Mouse (Mus musculus) embryonic facial prominence, embryonic 10.5 days (tissue): Measurements from ENCODE around the gene Plcl1. TPM values are rescaled to one million over a fixed set of nuclear protein-coding genes. Genes with fewer than 3 reads are reported as not detected.
"Not testable (repeated sequence)": the region's sequence is repeated elsewhere in the genome, so short reads cannot be mapped to it uniquely, and the experiment has no call there.

Experiments used
- DNase-seq: peaks from one replicate; pipeline ENCODE4 v3.0.0-alpha.2; 2017; ENCODE audit warnings: low spot score
- H3K27ac ChIP-seq: fragments of 300-500 bp; sonication (generic); replicated peaks from 2 replicates; pipeline ENCODE4 v1.5.1; 2016; ENCODE audit warnings: mild to moderate bottlenecking
- H3K27me3 ChIP-seq: fragments of 300-500 bp; sonication (generic); replicated peaks from 2 replicates; pipeline ENCODE4 v1.6.1; 2016; ENCODE audit warnings: low read depth, mild to moderate bottlenecking; ENCODE audit not compliant: poor library complexity, severe bottlenecking
- H3K36me3 ChIP-seq: fragments of 300-500 bp; sonication (generic); replicated peaks from 2 replicates; pipeline ENCODE4 v1.6.1; 2016; ENCODE audit warnings: mild to moderate bottlenecking, moderate library complexity
- H3K4me1 ChIP-seq: fragments of 300-500 bp; sonication (generic); 2 replicates; pipeline ENCODE4 v1.6.1; 2016
- H3K4me3 ChIP-seq: fragments of 300-500 bp; sonication (generic); 2 replicates; pipeline ENCODE4 v1.5.1; 2016; ENCODE audit warnings: mild to moderate bottlenecking, moderate library complexity
- H3K9me3 ChIP-seq: fragments of 300-500 bp; sonication (generic); 2 replicates; pipeline ENCODE4 v1.6.1; 2016; ENCODE audit warnings: mild to moderate bottlenecking
- WGBS: fragments of 180-500 bp; shearing (Covaris S2); methylation state at CpG from one replicate; pipeline ENCODE4 v1.1.7; 2016; 5-methylcytosine and 5-hydroxymethylcytosine counted together
- polyA plus RNA-seq: library from polyadenylated mRNA; unstranded; fragments of >200 nt; fragmentation: Nextera tagmentation; extraction: Ambion mirVana; gene quantifications from 2 replicates; pipeline ENCODE4 v1.2.1, GENCODE M21; 2016

Gene Plcl1
- polyA plus RNA-seq, 1 experiment from 2014 or later: 0.81 TPM

- Histone ChIP-seq H3K27ac (no peak overlapping the region), H3K4me1 (no peaks in the 10 kb centered on the region), H3K27me3 (no peaks in the 10 kb centered on the region), H3K36me3 (no peaks in the 10 kb centered on the region), H3K9me3 (no peaks in the 10 kb centered on the region), H3K4me3 (no peak overlapping the region)
- DNase-seq: no peak
- 82% methylated on average over 2 of the region's 2 CpGs for WGBS
Measured at GRCm38 (mm10) chr1:55446876-55447275, 41.2 kb downstream of the Plcl1 start.

- WGBS: 81% methylated on average over 2 of the region's 2 CpGs
- H3K36me3 ChIP-seq: no peaks in the 10 kb centered on the region
- no peaks in the 10 kb centered on the region for H3K27me3 ChIP-seq
- no peak overlapping the region for H3K4me3 ChIP-seq
- DNase-seq: no peak
- no peaks in the 10 kb centered on the region for H3K9me3 ChIP-seq
- H3K27ac ChIP-seq: no peak overlapping the region
- no peaks in the 10 kb centered on the region for H3K4me1 ChIP-seq
Measured at GRCm38 (mm10) chr1:55447661-55448060, 41.9 kb downstream of the Plcl1 start.

GRCm38 (mm10) chr1:55448104-55448503 is 42.4 kb downstream of the Plcl1 start:
- no peaks in the 10 kb centered on the region for H3K27me3 ChIP-seq
- H3K4me3 ChIP-seq: no peak overlapping the region
- H3K4me1 ChIP-seq: no peaks in the 10 kb centered on the region
- no peak overlapping the region for H3K27ac ChIP-seq
- DNase-seq: no peak
- no peaks in the 10 kb centered on the region for H3K36me3 ChIP-seq
- no peaks in the 10 kb centered on the region for H3K9me3 ChIP-seq
- 86% methylated on average over 1 of the region's 1 CpGs for WGBS

- Histone ChIP-seq H3K36me3 (no peaks in the 10 kb centered on the region), H3K9me3 (no peaks in the 10 kb centered on the region), H3K27ac (no peak overlapping the region), H3K27me3 (no peaks in the 10 kb centered on the region), H3K4me3 (no peak overlapping the region), H3K4me1 (no peaks in the 10 kb centered on the region)
- DNase-seq: no peak
- WGBS: 84% methylated on average over 3 of the region's 3 CpGs
Measured at GRCm38 (mm10) chr1:55449779-55450178, 44.1 kb downstream of the Plcl1 start.

GRCm38 (mm10) chr1:55454119-55454518 is 48.4 kb downstream of the Plcl1 start:
- Histone ChIP-seq H3K27ac (no peak overlapping the region), H3K4me1 (no peaks in the 10 kb centered on the region), H3K36me3 (no peaks in the 10 kb centered on the region), H3K4me3 (no peak overlapping the region), H3K27me3 (no peaks in the 10 kb centered on the region), H3K9me3 (no peaks in the 10 kb centered on the region)
- no peak for DNase-seq
- 84% methylated on average over 5 of the region's 5 CpGs for WGBS

GRCm38 (mm10) chr1:55462301-55462700 is 56.6 kb downstream of the Plcl1 start:
- DNase-seq: no peak
- Histone ChIP-seq H3K9me3 (no peaks in the 10 kb centered on the region), H3K27me3 (no peaks in the 10 kb centered on the region), H3K4me3 (no peak overlapping the region), H3K27ac (no peak overlapping the region), H3K36me3 (no peaks in the 10 kb centered on the region), H3K4me1 (no peaks in the 10 kb centered on the region)
- 84% methylated on average over 5 of the region's 5 CpGs for WGBS

GRCm38 (mm10) chr1:55473756-55474155 is 68.0 kb downstream of the Plcl1 start:
- no peaks in the 10 kb centered on the region for H3K27me3 ChIP-seq
- no peaks in the 10 kb centered on the region for H3K36me3 ChIP-seq
- no peaks in the 10 kb centered on the region for H3K4me1 ChIP-seq
- 82% methylated on average over 9 of the region's 9 CpGs for WGBS
- H3K4me3 ChIP-seq: no peak overlapping the region
- H3K9me3 ChIP-seq: no peaks in the 10 kb centered on the region
- DNase-seq: no peak
- no peak overlapping the region for H3K27ac ChIP-seq

GRCm38 (mm10) chr1:55474976-55475375 is 69.3 kb downstream of the Plcl1 start:
- H3K27me3 ChIP-seq: no peaks in the 10 kb centered on the region
- H3K4me1 ChIP-seq: no peaks in the 10 kb centered on the region
- no peak for DNase-seq
- no peak overlapping the region for H3K4me3 ChIP-seq
- 87% methylated on average over 7 of the region's 7 CpGs for WGBS
- no peak overlapping the region for H3K27ac ChIP-seq
- no peaks in the 10 kb centered on the region for H3K9me3 ChIP-seq
- no peaks in the 10 kb centered on the region for H3K36me3 ChIP-seq

GRCm38 (mm10) chr1:55487371-55487770 is 81.7 kb downstream of the Plcl1 start:
- H3K4me3 ChIP-seq, H3K9me3 ChIP-seq, DNase-seq, H3K27me3 ChIP-seq, H3K4me1 ChIP-seq, H3K27ac ChIP-seq, H3K36me3 ChIP-seq: not testable (repeated sequence)
- WGBS: 85% methylated on average over 10 of the region's 10 CpGs

GRCm38 (mm10) chr1:55488261-55488660 is 82.5 kb downstream of the Plcl1 start:
- no peaks in the 10 kb centered on the region for H3K27me3 ChIP-seq
- H3K9me3 ChIP-seq: no peaks in the 10 kb centered on the region
- DNase-seq: no peak
- no peak overlapping the region for H3K27ac ChIP-seq
- H3K4me3 ChIP-seq: no peak overlapping the region
- H3K36me3 ChIP-seq: no peaks in the 10 kb centered on the region
- 89% methylated on average over 2 of the region's 2 CpGs for WGBS
- H3K4me1 ChIP-seq: no peaks in the 10 kb centered on the region

- no peaks in the 10 kb centered on the region for H3K36me3 ChIP-seq
- DNase-seq: no peak
- 67% methylated on average over 6 of the region's 6 CpGs for WGBS
Measured at GRCm38 (mm10) chr1:55489355-55489754, 83.6 kb downstream of the Plcl1 start.

GRCm38 (mm10) chr1:55499872-55500271 is 94.2 kb downstream of the Plcl1 start:
- WGBS: 70% methylated on average over 1 of the region's 1 CpGs

More at GRCm38 (mm10) chr1:55489355-55489754, 83.6 kb downstream of the Plcl1 start:
- Histone ChIP-seq H3K4me3 (no peak overlapping the region), H3K27ac (no peak overlapping the region), H3K4me1 (no peaks in the 10 kb centered on the region), H3K27me3 (no peaks in the 10 kb centered on the region), H3K9me3 (no peaks in the 10 kb centered on the region)

GRCm38 (mm10) chr1:55500981-55501682 is 95.4 kb downstream of the Plcl1 start:
- H3K4me3 ChIP-seq: no peak overlapping the region
- H3K27ac ChIP-seq: no peak overlapping the region
- no peaks in the 10 kb centered on the region for H3K27me3 ChIP-seq
- H3K9me3 ChIP-seq: no peaks in the 10 kb centered on the region
- DNase-seq: no peak
- 71% methylated on average over 2 of the region's 2 CpGs for WGBS
- no peaks in the 10 kb centered on the region for H3K36me3 ChIP-seq
- H3K4me1 ChIP-seq: peaks cover 2% of the 10 kb centered on the region; the same call in 1 of the 2 replicates

More at GRCm38 (mm10) chr1:55499872-55500271, 94.2 kb downstream of the Plcl1 start:
- Histone ChIP-seq H3K27me3 (no peaks in the 10 kb centered on the region), H3K9me3 (no peaks in the 10 kb centered on the region), H3K27ac (no peak overlapping the region), H3K36me3 (no peaks in the 10 kb centered on the region), H3K4me3 (no peak overlapping the region), H3K4me1 (peaks cover 2% of the 10 kb centered on the region; the same call in 1 of the 2 replicates)
- DNase-seq: no peak
